Mouse (Mus musculus) midbrain, postnatal 0 days (tissue): Measurements from ENCODE around the gene Nkiras1. TPM values are rescaled to one million over a fixed set of nuclear protein-coding genes. Genes with fewer than 3 reads are reported as not detected.
"Not testable (repeated sequence)": the region's sequence is repeated elsewhere in the genome, so short reads cannot be mapped to it uniquely, and the experiment has no call there.

Source experiments
- ATAC-seq: fragments of 200-750 bp; cut with Nextera tagmentation; 2 replicates; pipeline ENCODE4 v1.8.0; 2017; ENCODE audit warnings: moderate number of reproducible peaks, mild to moderate bottlenecking, moderate TSS enrichment, moderate library complexity; ENCODE audit not compliant: low FRiP score
- DNase-seq: peaks from one replicate; pipeline ENCODE4 v3.0.0-alpha.2; 2015; ENCODE audit warnings: low spot score
- H3K27ac ChIP-seq: fragments of 300-500 bp; sonication (generic); 2 replicates; pipeline ENCODE4 v1.5.1; 2014; ENCODE audit warnings: low read depth, mild to moderate bottlenecking, low read length, mixed read lengths
- H3K27me3 ChIP-seq: fragments of 300-500 bp; sonication (generic); 2 replicates; pipeline ENCODE4 v1.6.1; 2014; ENCODE audit warnings: low read length, control low read depth, mixed read lengths; ENCODE audit not compliant: insufficient read depth
- H3K36me3 ChIP-seq: fragments of 300-500 bp; sonication (generic); 2 replicates; pipeline ENCODE4 v1.6.1; 2014; ENCODE audit warnings: low read length, control low read depth, mixed read lengths; ENCODE audit not compliant: insufficient read depth
- H3K4me1 ChIP-seq: fragments of 300-500 bp; sonication (generic); 2 replicates; pipeline ENCODE4 v1.6.1; 2014; ENCODE audit warnings: mild to moderate bottlenecking, control low read depth, antibody characterized with exemption, low read length, mixed read lengths; ENCODE audit not compliant: insufficient read depth
- H3K4me2 ChIP-seq: fragments of 300-500 bp; sonication (generic); 2 replicates; pipeline ENCODE4 v1.6.1; 2014; ENCODE audit warnings: low read depth, mild to moderate bottlenecking, low read length, mixed read lengths; ENCODE audit not compliant: poor library complexity, severe bottlenecking
- H3K4me3 ChIP-seq: fragments of 300-500 bp; sonication (generic); 2 replicates; pipeline ENCODE4 v1.5.1; 2014; ENCODE audit warnings: low read depth, mild to moderate bottlenecking, low read length, moderate library complexity
- H3K9ac ChIP-seq: fragments of 300-500 bp; sonication (generic); replicated peaks from 2 replicates; pipeline ENCODE4 v1.6.1; 2014; ENCODE audit warnings: mild to moderate bottlenecking, low read length, moderate library complexity, mixed read lengths; ENCODE audit not compliant: poor library complexity, severe bottlenecking
- H3K9me3 ChIP-seq: fragments of 300-500 bp; sonication (generic); 2 replicates; pipeline ENCODE4 v1.6.1; 2016; ENCODE audit warnings: low read length, control low read depth
- CTCF ChIP-seq: IDR thresholded peaks from 2 replicates; pipeline ENCODE4 v1.5.1; 2016; ENCODE audit warnings: antibody characterized with exemption, mild to moderate bottlenecking
- whole genome bisulfite sequencing: fragments of 180-500 bp; shearing (Covaris S2); extraction: QIAGEN DNeasy Blood & Tissue Kit; methylation state at CpG from one replicate; pipeline ENCODE4 v1.1.7; 2014; 5-methylcytosine and 5-hydroxymethylcytosine counted together
- polyA plus RNA-seq: library from polyadenylated mRNA; unstranded; fragments of >200 nt; fragmentation: Nextera tagmentation; extraction: Ambion mirVana; gene quantifications from 2 replicates; pipeline ENCODE4 v1.2.1, GENCODE M21; 2015
- total RNA-seq: library from RNA; depleted of rRNA; stranded (reverse); fragments of >200 nt; gene quantifications from 2 replicates; pipeline ENCODE4 v1.2.3, GENCODE M21; 2014

Nkiras1 gene
- total and polyA plus RNA-seq, 2 experiments from 2014 or later: 24.4 to 61.2 TPM

- Histone ChIP-seq H3K9ac (peak within 1 kb of the TSS; percentile 83), H3K36me3 (no peaks in the 10 kb centered on the region), H3K4me3 (peak within 1 kb of the TSS; percentile 84), H3K27ac (peak within 1 kb of the TSS; percentile 85), H3K9me3 (no peaks in the 10 kb centered on the region), H3K4me1 (no peaks in the 10 kb centered on the region), H3K27me3 (no peaks in the 10 kb centered on the region), H3K4me2 (peak within 1 kb of the TSS; percentile 77)
- WGBS: under 1% methylated on average over 50 of the region's 66 CpGs
- DNase-seq (peak; percentile 98), ATAC-seq (peak; percentile 92)
- peak; percentile 47 for TF ChIP-seq CTCF
Measured at GRCm38 (mm10) chr14:18238750-18239731, 31.9 kb upstream of the Nkiras1 start, which contains the start of gene Nr1d2. Gene Nr1d2 (minus strand): TSS chr14:18239127.

DNA sequence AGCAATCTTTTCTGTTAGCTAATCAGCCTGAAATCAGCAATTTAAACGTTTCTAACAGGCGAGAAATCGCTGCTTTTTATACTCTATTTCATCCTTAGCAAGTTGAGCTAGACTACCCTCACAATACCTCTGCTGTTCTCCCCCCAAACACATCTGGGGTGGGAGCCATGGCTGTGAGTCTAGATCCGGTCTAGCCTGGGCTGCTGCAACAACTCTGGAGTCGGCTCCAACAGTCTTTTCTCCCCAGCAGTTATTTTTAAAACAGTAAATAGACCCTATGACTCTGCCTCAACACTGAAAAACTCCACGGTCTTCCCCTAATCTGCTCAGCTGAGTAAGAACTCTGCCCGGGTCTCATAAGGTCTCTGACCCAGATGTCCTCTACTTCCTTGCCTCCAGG is 30.8 kb upstream of the Nkiras1 start:
- Histone ChIP-seq H3K27ac (no peak overlapping the region), H3K9me3 (no peaks in the 10 kb centered on the region), H3K4me3 (no peak overlapping the region; the same call in 1 of the 2 replicates), H3K4me1 (no peaks in the 10 kb centered on the region), H3K4me2 (no peak overlapping the region), H3K36me3 (no peaks in the 10 kb centered on the region), H3K9ac (no peak overlapping the region), H3K27me3 (no peaks in the 10 kb centered on the region)
- WGBS: 68% methylated on average over 7 of the region's 7 CpGs
- TF ChIP-seq CTCF: no peak
- ATAC-seq: no peak
- DNase-seq: no peak

GRCm38 (mm10) chr14:18241786-18242185 is 29.1 kb upstream of the Nkiras1 start:
- WGBS: 94% methylated on average over 4 of the region's 4 CpGs
- H3K36me3 ChIP-seq: no peaks in the 10 kb centered on the region
- no peak for ATAC-seq
- H3K9me3 ChIP-seq: no peaks in the 10 kb centered on the region
- DNase-seq: no peak
- no peak overlapping the region for H3K4me3 ChIP-seq
- no peak for TF ChIP-seq CTCF
- H3K27me3 ChIP-seq: no peaks in the 10 kb centered on the region
- H3K9ac ChIP-seq: no peak overlapping the region
- H3K4me2 ChIP-seq: no peak overlapping the region
- no peaks in the 10 kb centered on the region for H3K4me1 ChIP-seq
- H3K27ac ChIP-seq: no peak overlapping the region

GRCm38 (mm10) chr14:18242638-18243130 is 28.3 kb upstream of the Nkiras1 start:
- H3K9ac ChIP-seq: no peak overlapping the region
- H3K4me3 ChIP-seq: no peak overlapping the region
- no peaks in the 10 kb centered on the region for H3K4me1 ChIP-seq
- no peak overlapping the region for H3K27ac ChIP-seq
- no peak for ATAC-seq
- TF ChIP-seq CTCF: no peak
- H3K9me3 ChIP-seq: no peaks in the 10 kb centered on the region
- DNase-seq: no peak
- H3K4me2 ChIP-seq: no peak overlapping the region
- no peaks in the 10 kb centered on the region for H3K27me3 ChIP-seq
- 87% methylated on average over 21 of the region's 21 CpGs for WGBS
- H3K36me3 ChIP-seq: no peaks in the 10 kb centered on the region

GRCm38 (mm10) chr14:18261203-18261602 is 9.7 kb upstream of the Nkiras1 start:
- H3K27me3 ChIP-seq: no peaks in the 10 kb centered on the region
- no peak overlapping the region for H3K9ac ChIP-seq
- no peak for TF ChIP-seq CTCF
- H3K36me3 ChIP-seq: peaks cover 3% of the 10 kb centered on the region; the same call in 1 of the 2 replicates
- no peak overlapping the region for H3K4me2 ChIP-seq
- DNase-seq (no peak), ATAC-seq (no peak)
- WGBS: 92% methylated on average over 3 of the region's 3 CpGs
- no peaks in the 10 kb centered on the region for H3K9me3 ChIP-seq
- H3K4me3 ChIP-seq: no peak overlapping the region
- H3K27ac ChIP-seq: no peak overlapping the region
- H3K4me1 ChIP-seq: no peaks in the 10 kb centered on the region

DNA sequence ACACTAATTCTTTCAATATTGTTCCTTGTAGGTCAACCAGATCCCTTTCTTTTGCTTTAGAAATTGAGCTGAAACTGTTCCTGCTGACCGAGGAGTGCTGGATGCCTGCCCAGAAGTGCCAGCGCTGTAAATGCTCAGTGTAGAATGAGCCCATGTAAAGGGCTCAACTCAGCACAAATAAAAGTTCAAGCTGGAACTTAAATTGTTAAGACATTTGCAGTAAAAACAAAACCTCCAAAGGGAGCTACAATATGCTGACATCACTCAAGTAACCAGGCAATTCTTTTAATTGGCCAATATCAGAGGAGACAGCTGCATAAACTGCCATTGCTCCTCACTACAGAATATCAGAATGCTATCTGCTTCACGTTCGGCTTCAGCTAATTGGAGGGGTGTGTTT is 7.5 kb upstream of the Nkiras1 start:
- H3K4me1 ChIP-seq: no peaks in the 10 kb centered on the region
- WGBS: 45% methylated on average over 4 of the region's 4 CpGs
- H3K4me3 ChIP-seq: no peak overlapping the region
- peaks cover 3% of the 10 kb centered on the region; the same call in 1 of the 2 replicates for H3K36me3 ChIP-seq
- H3K27me3 ChIP-seq: no peaks in the 10 kb centered on the region
- 0 out of 2 replicates have a peak overlapping the region, but pooled peaks have one; percentile 3 for H3K27ac ChIP-seq
- no peak for TF ChIP-seq CTCF
- no peak overlapping the region for H3K9ac ChIP-seq
- peak; percentile 50 for DNase-seq
- no peak overlapping the region for H3K4me2 ChIP-seq
- H3K9me3 ChIP-seq: no peaks in the 10 kb centered on the region
- ATAC-seq: no peak

DNA sequence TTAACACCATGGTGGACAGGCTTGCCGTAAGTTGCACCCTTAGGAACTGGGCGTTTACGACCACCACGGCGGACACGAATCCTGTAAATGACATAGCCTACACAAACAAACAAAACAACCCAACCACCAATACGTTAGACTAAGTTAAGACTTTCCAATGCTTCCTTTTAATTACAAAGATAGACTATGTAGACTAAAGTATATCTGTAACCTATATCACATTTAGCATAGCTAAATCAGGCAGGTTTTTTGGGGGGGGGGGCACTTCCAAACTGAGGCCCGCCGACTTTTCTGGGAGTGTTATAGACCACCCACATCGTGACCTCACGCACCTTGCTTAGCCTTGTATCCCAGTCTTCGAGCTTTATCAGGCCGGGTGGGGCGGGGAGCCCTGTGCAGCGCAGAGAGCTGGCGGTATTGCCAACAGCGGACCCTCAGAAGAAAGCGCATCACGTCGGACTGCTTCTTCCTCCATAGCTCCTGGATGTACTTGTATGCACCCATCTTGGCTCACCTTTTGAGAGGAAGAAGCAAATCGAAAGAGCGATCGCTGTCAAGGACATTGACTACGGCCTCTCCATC is 898 bp upstream of the Nkiras1 start:
- WGBS: under 1% methylated on average over 18 of the region's 24 CpGs
- Histone ChIP-seq H3K9ac (peak overlapping the region; percentile 97), H3K27ac (peak overlapping the region; percentile 87), H3K4me2 (peak overlapping the region; percentile 59), H3K4me3 (peak overlapping the region; percentile 88)
- not testable (repeated sequence) for H3K27me3 ChIP-seq, DNase-seq, H3K4me1 ChIP-seq, H3K9me3 ChIP-seq, H3K36me3 ChIP-seq
- ATAC-seq: peak; percentile 14
